Mouse (Mus musculus): ENCODE measurements at regions not wholly inside any gene's neighbourhood (a gene's known extent, or its start where the extent isn't known, plus 50 kb on each side); places are given as distances from the start of the nearest gene placed in this dataset.
"Not testable (repeated sequence)": the region's sequence is repeated elsewhere in the genome, so short reads cannot be mapped to it uniquely, and the experiment has no call there.

- no peak for DNase-seq
These were observed 754.0 kb upstream of the Slc39a10 start for GRCm38 (mm10) chr1:47646681-47647080.

DNA sequence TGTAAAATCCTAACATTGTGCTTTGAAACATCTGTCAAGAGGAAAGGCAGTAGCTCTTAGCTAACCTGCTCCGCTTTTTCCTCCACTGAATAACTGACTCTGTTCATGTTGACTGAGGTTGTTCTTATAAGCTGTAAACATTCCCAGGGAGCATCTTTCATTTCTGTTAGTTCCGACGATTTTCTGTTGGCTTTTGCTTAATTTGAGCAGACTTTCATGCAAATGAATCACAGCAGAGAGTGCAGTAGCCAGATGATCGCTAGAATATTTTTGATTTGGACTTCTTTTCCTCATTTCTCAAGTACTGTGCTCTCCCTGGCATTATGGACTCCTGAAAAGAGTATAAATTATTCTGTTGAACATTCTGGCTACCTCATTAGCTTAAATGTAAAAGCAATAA lies 713.9 kb upstream of the Slc39a10 start:
- no peak for DNase-seq

GRCm38 (mm10) chr1:47603989-47604360 lies 711.3 kb upstream of the Slc39a10 start:
- no peak for DNase-seq

- DNase-seq = no peak
These were observed 710.8 kb upstream of the Slc39a10 start for GRCm38 (mm10) chr1:47603294-47603988.

GRCm38 (mm10) chr1:47593641-47594040 lies 701.0 kb upstream of the Slc39a10 start:
- DNase-seq = not testable (repeated sequence)

GRCm38 (mm10) chr1:47545606-47546005 lies 653.0 kb upstream of the Slc39a10 start:
- no peak for DNase-seq

DNA sequence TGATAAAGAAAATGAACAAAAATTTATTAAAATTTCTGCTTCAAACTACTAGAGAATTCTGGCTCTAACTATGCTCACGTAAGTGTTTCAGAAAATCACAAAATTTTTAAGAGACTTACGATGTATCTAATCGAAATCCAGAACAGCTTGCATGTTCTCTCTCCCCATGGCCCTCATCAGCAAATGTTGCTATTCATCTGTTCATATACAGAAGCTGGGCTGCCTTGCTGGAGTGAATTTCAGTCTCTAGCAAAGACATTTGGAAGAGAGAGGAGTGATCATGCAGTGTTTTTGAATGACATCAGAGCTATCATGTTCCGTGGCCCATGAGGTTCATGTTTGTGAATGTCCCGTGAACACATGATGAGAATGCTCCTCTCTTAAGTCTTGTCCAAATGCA lies 618.8 kb upstream of the Slc39a10 start:
- DNase-seq = no peak

- no peak for DNase-seq
These were observed 615.1 kb upstream of the Slc39a10 start for GRCm38 (mm10) chr1:47507801-47508200.

GRCm38 (mm10) chr1:47488581-47489204 lies 596.0 kb upstream of the Slc39a10 start:
- DNase-seq = no peak

DNA sequence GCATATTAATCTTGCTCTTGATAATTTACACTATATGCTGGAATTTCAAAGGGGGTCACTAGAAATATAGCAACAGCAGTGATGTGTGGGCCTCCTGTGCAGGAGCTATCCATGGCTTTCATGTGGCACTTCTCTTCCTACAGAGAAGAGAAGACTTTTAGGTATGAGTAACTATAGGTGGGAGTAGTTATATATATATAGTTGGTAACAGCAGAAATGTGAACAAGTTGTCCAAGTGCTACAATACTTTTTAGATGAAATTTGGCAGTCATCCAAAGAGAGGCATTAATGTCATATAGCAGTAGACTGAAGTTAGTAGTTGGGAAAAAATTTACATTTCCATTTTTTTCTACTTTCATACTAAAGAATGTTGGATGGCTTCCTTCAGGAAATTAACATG lies 593.4 kb upstream of the Slc39a10 start:
- DNase-seq = no peak

DNA sequence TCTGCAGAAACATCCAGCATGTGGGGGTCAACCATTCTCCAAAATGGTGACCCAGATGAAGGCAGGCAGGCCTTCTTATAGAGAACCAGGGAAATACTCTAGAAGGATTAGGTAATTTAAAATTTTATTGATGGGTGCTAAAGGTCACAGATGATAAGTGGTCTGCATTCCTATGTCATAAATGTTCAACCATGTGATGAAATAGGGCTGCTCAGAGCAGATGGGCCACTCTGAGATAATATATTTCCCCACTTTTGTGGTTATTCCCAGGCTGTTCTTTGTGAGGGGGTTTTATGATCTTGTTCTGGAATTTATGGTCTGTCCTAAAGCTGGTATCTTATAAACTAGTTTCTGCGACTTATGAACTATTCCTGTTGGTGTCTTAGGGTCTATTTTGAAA lies 586.4 kb upstream of the Slc39a10 start:
- no peak for DNase-seq

- DNase-seq = no peak
These were observed 574.1 kb upstream of the Slc39a10 start for GRCm38 (mm10) chr1:47466573-47467253.

- no peak for DNase-seq
These were observed 556.3 kb upstream of the Slc39a10 start for GRCm38 (mm10) chr1:47448737-47449489.

- no peak for DNase-seq
These were observed 555.4 kb upstream of the Slc39a10 start for GRCm38 (mm10) chr1:47448070-47448469.

- DNase-seq = no peak
These were observed 553.4 kb upstream of the Slc39a10 start for GRCm38 (mm10) chr1:47446021-47446420.

GRCm38 (mm10) chr1:47432829-47433228 lies 540.2 kb upstream of the Slc39a10 start:
- DNase-seq = no peak

DNA sequence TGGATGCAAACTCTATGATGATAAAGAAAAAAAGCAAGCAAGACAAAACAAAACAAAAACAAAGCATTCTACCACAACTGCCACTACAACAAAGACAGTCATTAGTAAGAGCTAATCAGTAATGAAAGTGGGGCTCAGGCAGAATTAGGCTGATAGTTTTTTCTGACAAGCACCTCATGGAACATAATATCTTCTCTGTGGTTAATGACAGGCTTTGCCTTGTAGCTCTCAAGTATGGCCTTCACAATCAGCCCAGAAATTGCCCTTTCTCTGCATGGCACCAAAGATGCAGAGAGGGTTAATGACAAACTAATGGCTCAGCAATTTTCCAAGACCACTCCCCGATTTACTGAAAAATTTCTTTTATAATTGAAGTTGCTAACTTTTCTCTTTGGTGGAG lies 512.5 kb upstream of the Slc39a10 start:
- DNase-seq = no peak

DNA sequence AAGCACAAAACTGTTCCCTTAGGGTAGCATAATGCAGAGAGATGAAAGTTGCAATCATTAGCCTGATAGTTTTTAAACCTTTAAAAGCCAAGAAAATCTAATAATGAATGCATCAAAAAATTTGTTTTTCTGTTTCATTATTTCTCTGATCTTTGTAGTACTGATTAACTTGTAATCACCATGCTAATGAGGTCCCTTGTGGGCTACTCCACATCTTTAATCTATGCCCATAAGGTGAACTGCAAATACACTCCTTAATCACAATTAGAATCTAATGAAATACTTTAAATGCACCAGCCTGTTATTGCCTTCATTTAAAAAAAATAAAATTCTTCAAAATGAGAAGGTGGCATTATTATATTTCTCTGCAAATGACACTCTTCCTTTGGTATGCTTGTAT lies 493.9 kb upstream of the Slc39a10 start:
- DNase-seq = no peak

- DNase-seq = no peak
These were observed 486.1 kb upstream of the Slc39a10 start for GRCm38 (mm10) chr1:47378795-47379194.

DNA sequence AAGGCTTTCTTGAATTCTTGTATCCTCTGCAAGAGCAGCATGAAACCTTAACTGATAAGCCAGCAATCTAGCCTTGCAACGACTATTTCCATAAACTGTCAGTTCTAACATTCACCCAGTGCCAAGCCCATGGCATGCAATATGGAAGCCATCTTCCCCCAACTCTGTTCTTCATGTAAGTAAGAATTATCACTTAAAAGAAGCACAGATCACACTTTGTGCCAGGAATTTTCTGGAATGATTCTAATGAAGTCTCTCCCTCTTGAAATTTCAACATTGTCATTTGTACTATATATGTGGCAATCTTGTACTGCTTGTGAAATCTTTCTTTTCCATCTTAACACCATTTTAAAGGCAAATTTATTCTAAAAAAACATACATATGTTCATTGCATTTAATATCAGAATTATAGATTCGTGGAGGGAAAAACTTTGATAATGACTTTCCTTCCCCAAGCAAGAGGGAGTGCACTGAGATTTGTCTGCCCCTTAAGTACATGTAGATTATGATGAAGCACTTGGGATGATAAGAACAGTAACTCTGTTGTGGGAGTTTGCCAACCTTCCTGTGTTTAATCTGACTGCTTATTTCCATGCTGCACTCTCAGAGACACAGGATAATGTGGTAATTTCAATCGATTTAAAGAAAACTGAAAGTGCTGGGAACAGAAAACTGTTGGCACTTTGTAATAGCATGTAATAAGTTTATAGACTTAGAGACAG lies 447.2 kb upstream of the Slc39a10 start:
- DNase-seq = no peak

- no peak for DNase-seq
These were observed 418.0 kb upstream of the Slc39a10 start for GRCm38 (mm10) chr1:47310572-47311075.

DNA sequence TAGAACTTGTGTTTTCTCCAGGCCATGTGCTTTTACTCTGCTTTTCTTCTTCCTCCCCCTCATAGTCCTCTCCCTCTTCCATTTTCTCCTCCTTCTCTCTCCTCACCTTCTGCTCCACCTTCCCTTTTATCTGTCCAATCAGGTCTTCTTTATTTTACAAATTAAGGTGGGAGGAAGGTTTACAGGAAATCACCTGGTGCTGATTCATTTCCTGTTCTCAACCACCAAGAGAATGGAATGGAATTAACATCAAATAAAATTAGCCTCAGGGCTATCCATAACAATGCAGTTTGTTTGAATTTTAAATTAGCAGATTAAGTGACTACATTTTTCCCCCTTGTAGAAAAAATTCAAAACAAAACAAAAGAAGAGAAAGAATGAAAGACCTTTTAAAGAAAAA lies 414.3 kb upstream of the Slc39a10 start:
- no peak for DNase-seq

All from adrenal gland, postnatal 14 days (tissue).